Mouse (Mus musculus) limb, embryonic 13.5 days (tissue): ENCODE results near the gene Pitx3. TPM values are rescaled to one million over a fixed set of nuclear protein-coding genes. Genes with fewer than 3 reads are reported as not detected.
"Not testable (repeated sequence)": the region's sequence is repeated elsewhere in the genome, so short reads cannot be mapped to it uniquely, and the experiment has no call there.

Source experiments
- ATAC-seq: fragments of 200-750 bp; cut with Nextera tagmentation; 2 replicates; pipeline ENCODE4 v1.8.0; 2017; ENCODE audit warnings: low read depth, moderate number of reproducible peaks, moderate TSS enrichment; ENCODE audit not compliant: low FRiP score
- H3K27ac ChIP-seq: fragments of 300-500 bp; sonication (generic); 2 replicates; pipeline ENCODE4 v1.5.1; 2015; ENCODE audit warnings: inconsistent platforms, mild to moderate bottlenecking, moderate library complexity
- H3K27me3 ChIP-seq: fragments of 300-500 bp; sonication (generic); 2 replicates; pipeline ENCODE4 v1.6.1; 2015; ENCODE audit warnings: mild to moderate bottlenecking, inconsistent platforms
- H3K36me3 ChIP-seq: fragments of 300-500 bp; sonication (generic); 2 replicates; pipeline ENCODE4 v1.6.1; 2015; ENCODE audit warnings: inconsistent platforms, mild to moderate bottlenecking, moderate library complexity
- H3K4me1 ChIP-seq: fragments of 300-500 bp; sonication (generic); 2 replicates; pipeline ENCODE4 v1.6.1; 2015; ENCODE audit warnings: inconsistent platforms
- H3K4me2 ChIP-seq: fragments of 300-500 bp; sonication (generic); replicated peaks from 2 replicates; pipeline ENCODE4 v1.6.1; 2015; ENCODE audit warnings: inconsistent platforms, mild to moderate bottlenecking, moderate library complexity
- H3K4me3 ChIP-seq: fragments of 300-500 bp; sonication (generic); 2 replicates; pipeline ENCODE4 v1.5.1; 2015; ENCODE audit warnings: moderate library complexity, mild to moderate bottlenecking, inconsistent platforms
- H3K9ac ChIP-seq: fragments of 300-500 bp; sonication (generic); 2 replicates; pipeline ENCODE4 v1.6.1; 2015; ENCODE audit warnings: mild to moderate bottlenecking, inconsistent platforms
- H3K9me3 ChIP-seq: fragments of 300-500 bp; sonication (generic); 2 replicates; pipeline ENCODE4 v1.6.1; 2016; ENCODE audit warnings: inconsistent platforms
- WGBS: fragments of 180-500 bp; shearing (Covaris S2); methylation state at CpG from one replicate; pipeline ENCODE4 v1.1.7; 2015; 5-methylcytosine and 5-hydroxymethylcytosine counted together
- polyA plus RNA-seq: library from polyadenylated mRNA; unstranded; fragments of >200 nt; fragmentation: Nextera tagmentation; extraction: Ambion mirVana; gene quantifications from 2 replicates; pipeline ENCODE4 v1.2.1, GENCODE M21; 2015

Pitx3 gene
- polyA plus RNA-seq, 1 experiment from 2014 or later: 9.1 TPM

GRCm38 (mm10) chr19:46131283-46131682 is 16.8 kb downstream of the Pitx3 start:
- H3K36me3 ChIP-seq: no peaks in the 10 kb centered on the region
- H3K9ac ChIP-seq: no peak overlapping the region
- ATAC-seq: no peak
- H3K27ac ChIP-seq: no peak overlapping the region
- peaks cover 17% of the 10 kb centered on the region for H3K4me1 ChIP-seq
- peak overlapping the region; percentile 53 for H3K4me2 ChIP-seq
- 12% methylated on average over 6 of the region's 8 CpGs for WGBS
- H3K4me3 ChIP-seq: peak overlapping the region; percentile 27
- H3K27me3 ChIP-seq: peaks cover 81% of the 10 kb centered on the region
- H3K9me3 ChIP-seq: no peaks in the 10 kb centered on the region

DNA sequence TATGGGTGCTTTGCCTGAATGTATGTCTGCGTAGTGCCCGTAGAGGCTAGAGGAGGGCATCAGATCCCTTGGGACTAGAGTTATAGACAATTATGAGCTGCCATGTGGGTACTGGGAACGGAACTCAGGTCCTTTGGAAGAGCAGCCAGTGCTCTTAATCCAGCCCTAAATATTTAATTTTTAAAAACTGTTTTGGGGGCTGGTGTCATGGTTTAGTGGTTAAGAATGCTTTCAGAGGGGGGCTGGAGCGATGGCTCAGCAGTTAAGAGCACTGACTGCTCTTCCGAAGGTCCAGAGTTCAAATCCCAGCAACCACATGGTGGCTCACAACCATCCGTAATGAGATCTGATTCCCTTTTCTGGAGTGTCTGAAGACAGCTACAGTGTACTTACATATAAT is 18.4 kb downstream of the Pitx3 start:
- H3K27me3 ChIP-seq: peaks cover 69% of the 10 kb centered on the region
- not testable (repeated sequence) for H3K9ac ChIP-seq, H3K4me3 ChIP-seq, H3K36me3 ChIP-seq, ATAC-seq, H3K4me2 ChIP-seq, H3K9me3 ChIP-seq, H3K27ac ChIP-seq, H3K4me1 ChIP-seq
- WGBS: 69% methylated on average over 6 of the region's 6 CpGs

DNA sequence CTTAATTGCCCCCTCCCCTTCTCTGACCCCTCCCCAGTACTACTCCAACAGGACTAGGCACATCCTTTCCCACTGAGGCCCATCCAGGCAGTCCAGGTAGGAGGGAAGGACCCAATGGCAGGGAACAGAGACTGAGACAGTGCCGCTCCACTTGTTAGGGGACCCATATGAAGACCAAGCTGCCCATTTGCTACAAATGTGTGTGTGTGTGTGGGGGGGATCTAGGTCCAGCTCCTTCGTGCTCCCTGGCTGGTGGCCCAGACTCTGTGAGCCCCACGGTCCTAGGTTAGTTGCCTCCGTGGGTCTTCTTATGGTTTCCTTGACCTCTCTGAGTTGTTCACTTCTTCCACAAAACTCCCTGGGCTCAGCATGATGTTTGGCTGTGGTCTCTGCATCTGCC is 21.8 kb downstream of the Pitx3 start:
- Histone ChIP-seq H3K4me2 (no peak overlapping the region), H3K27ac (no peak overlapping the region), H3K4me1 (no peaks in the 10 kb centered on the region), H3K27me3 (peaks cover 35% of the 10 kb centered on the region), H3K36me3 (no peaks in the 10 kb centered on the region), H3K9ac (no peak overlapping the region), H3K9me3 (no peaks in the 10 kb centered on the region), H3K4me3 (no peak overlapping the region)
- WGBS: 88% methylated on average over 4 of the region's 4 CpGs
- no peak for ATAC-seq

DNA sequence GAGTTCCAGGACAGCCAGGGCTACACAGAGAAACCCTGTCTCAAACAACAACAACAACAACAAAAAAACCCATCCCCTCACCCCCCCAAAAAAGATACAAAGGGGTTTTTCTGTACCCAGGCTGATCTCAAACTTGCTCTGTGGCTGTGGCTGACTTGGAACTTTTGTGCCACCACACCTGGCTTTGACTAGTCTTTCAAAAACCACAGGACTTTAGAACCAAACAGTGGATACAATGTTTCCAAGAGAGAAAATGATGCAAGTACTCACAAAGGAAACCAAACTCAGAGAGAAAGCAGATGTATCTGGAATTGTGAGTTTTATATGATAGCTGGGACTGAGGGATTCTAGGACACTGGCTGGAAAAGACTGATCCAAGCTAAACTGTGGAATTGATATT is 23.5 kb downstream of the Pitx3 start:
- H3K4me2 ChIP-seq: no peak overlapping the region
- H3K4me1 ChIP-seq: no peaks in the 10 kb centered on the region
- no peak overlapping the region for H3K27ac ChIP-seq
- no peak overlapping the region for H3K9ac ChIP-seq
- no peaks in the 10 kb centered on the region for H3K9me3 ChIP-seq
- H3K36me3 ChIP-seq: no peaks in the 10 kb centered on the region
- H3K4me3 ChIP-seq: no peak overlapping the region
- ATAC-seq: no peak
- H3K27me3 ChIP-seq: peaks cover 21% of the 10 kb centered on the region

DNA sequence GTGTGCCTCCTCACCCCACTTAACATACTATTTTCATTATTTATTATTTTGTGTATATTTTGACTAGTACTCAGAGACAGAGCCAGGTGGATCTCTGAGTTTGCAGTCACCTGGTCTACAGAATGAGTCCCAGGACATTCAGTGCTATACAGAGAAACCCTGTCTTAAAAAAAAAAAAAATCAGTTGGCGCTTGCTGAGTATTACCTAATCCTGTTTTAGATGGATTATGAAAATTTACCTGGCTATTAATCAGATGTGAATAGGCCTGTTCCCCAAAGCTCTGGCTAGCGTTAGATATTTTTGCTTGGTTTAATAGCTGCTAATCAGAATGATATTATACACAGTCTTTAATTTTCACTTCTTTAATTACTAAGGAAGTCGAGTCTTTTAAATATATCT is 24.2 kb downstream of the Pitx3 start:
- Histone ChIP-seq H3K4me3 (no peak overlapping the region), H3K27ac (no peak overlapping the region), H3K9ac (no peak overlapping the region), H3K36me3 (no peaks in the 10 kb centered on the region), H3K4me1 (no peaks in the 10 kb centered on the region), H3K4me2 (no peak overlapping the region), H3K27me3 (peaks cover 18% of the 10 kb centered on the region), H3K9me3 (no peaks in the 10 kb centered on the region)
- WGBS: 79% methylated on average over 3 of the region's 3 CpGs
- ATAC-seq: no peak

DNA sequence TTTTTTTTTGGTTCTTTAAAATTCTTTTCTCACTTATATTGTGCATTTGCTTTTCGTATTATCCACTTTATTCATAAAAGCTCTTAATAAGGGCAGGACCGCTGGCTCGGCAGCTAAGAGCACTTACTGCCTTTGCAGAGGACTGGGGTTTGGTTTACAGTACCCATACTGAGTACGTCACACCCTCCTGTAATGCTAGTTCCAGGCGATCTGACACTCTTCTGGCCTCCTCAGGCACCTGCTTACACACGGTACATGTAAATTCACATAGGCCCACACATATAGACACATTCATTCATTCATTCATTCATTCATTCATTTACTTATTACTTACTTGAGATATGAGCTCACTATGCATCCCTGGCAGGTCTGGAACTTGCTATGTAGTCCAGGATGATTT is 27.3 kb downstream of the Pitx3 start:
- Histone ChIP-seq H3K27ac (no peak overlapping the region), H3K9ac (no peak overlapping the region), H3K9me3 (no peaks in the 10 kb centered on the region), H3K4me1 (no peaks in the 10 kb centered on the region), H3K4me2 (no peak overlapping the region), H3K27me3 (no peaks in the 10 kb centered on the region), H3K4me3 (no peak overlapping the region), H3K36me3 (no peaks in the 10 kb centered on the region)
- no peak for ATAC-seq
- WGBS: 71% methylated on average over 6 of the region's 6 CpGs

GRCm38 (mm10) chr19:46119458-46119857 is 28.7 kb downstream of the Pitx3 start:
- no peak overlapping the region for H3K9ac ChIP-seq
- H3K27me3 ChIP-seq: no peaks in the 10 kb centered on the region
- no peak overlapping the region for H3K4me2 ChIP-seq
- no peak for ATAC-seq
- H3K36me3 ChIP-seq: no peaks in the 10 kb centered on the region
- 81% methylated on average over 3 of the region's 3 CpGs for whole genome bisulfite sequencing
- H3K4me3 ChIP-seq: no peak overlapping the region
- no peaks in the 10 kb centered on the region for H3K9me3 ChIP-seq
- H3K27ac ChIP-seq: no peak overlapping the region
- H3K4me1 ChIP-seq: no peaks in the 10 kb centered on the region

- no peaks in the 10 kb centered on the region for H3K4me1 ChIP-seq
- H3K36me3 ChIP-seq: no peaks in the 10 kb centered on the region
- no peaks in the 10 kb centered on the region for H3K9me3 ChIP-seq
- no peak overlapping the region for H3K27ac ChIP-seq
- no peak for ATAC-seq
- no peak overlapping the region for H3K4me3 ChIP-seq
- H3K9ac ChIP-seq: no peak overlapping the region
- H3K27me3 ChIP-seq: no peaks in the 10 kb centered on the region
- WGBS: 59% methylated on average over 4 of the region's 4 CpGs
- no peak overlapping the region for H3K4me2 ChIP-seq
Observed at GRCm38 (mm10) chr19:46114617-46115016, 33.5 kb downstream of the Pitx3 start.

GRCm38 (mm10) chr19:46110781-46111180 is 37.3 kb downstream of the Pitx3 start:
- H3K4me3 ChIP-seq: no peak overlapping the region
- no peaks in the 10 kb centered on the region for H3K27me3 ChIP-seq
- H3K36me3 ChIP-seq: no peaks in the 10 kb centered on the region
- H3K27ac ChIP-seq: no peak overlapping the region
- ATAC-seq: no peak
- H3K4me1 ChIP-seq: no peaks in the 10 kb centered on the region
- 85% methylated on average over 5 of the region's 5 CpGs for WGBS
- no peak overlapping the region for H3K9ac ChIP-seq
- no peak overlapping the region for H3K4me2 ChIP-seq
- H3K9me3 ChIP-seq: no peaks in the 10 kb centered on the region

DNA sequence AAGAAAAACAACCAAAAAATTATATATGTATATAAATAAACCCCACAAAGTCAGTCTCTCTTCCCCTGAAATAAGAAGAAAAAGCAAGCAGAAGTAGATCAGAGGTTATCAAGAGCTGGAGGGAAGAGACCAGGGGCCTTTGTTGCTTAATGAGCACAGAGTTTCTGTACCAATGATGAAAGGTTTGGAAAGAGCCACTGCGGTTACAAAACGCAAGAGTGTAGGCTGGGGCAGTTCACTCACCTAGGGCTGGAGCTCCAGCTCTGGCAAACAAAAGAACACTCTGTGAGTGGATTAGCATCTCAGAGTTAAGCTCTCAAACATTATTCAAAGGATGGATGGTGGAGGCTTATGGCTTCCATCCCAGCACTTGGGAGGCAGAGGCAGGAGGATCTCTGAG is 37.9 kb downstream of the Pitx3 start:
- 81% methylated on average over 2 of the region's 2 CpGs for WGBS
- H3K27ac ChIP-seq: no peak overlapping the region
- H3K9me3 ChIP-seq: no peaks in the 10 kb centered on the region
- no peak for ATAC-seq
- H3K9ac ChIP-seq: no peak overlapping the region
- no peaks in the 10 kb centered on the region for H3K4me1 ChIP-seq
- no peak overlapping the region for H3K4me2 ChIP-seq
- no peak overlapping the region for H3K4me3 ChIP-seq
- no peaks in the 10 kb centered on the region for H3K27me3 ChIP-seq
- H3K36me3 ChIP-seq: no peaks in the 10 kb centered on the region

DNA sequence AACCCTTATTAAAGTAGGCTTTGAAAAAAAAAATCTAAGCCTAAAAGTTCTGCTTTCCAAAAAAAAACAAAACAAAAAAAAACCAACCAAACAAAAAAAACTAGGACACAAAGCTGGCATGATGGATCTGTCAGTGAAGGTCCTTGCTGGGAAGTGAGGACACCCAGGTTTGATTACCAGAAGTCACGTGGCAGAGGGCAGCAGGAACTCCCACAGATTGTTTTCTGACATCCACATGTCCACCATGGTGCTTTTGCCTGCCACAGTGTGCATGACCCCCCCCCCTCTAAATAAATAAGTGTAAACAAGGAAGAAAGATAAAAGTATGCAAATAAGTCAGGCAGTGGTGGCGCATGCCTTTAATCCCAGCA is 44.0 kb downstream of the Pitx3 start:
- Histone ChIP-seq H3K27ac (no peak overlapping the region), H3K27me3 (no peaks in the 10 kb centered on the region), H3K9ac (no peak overlapping the region), H3K4me1 (no peaks in the 10 kb centered on the region), H3K9me3 (no peaks in the 10 kb centered on the region), H3K4me2 (no peak overlapping the region), H3K4me3 (no peak overlapping the region), H3K36me3 (no peaks in the 10 kb centered on the region)
- 79% methylated on average over 2 of the region's 2 CpGs for WGBS
- no peak for ATAC-seq

- 88% methylated on average over 6 of the region's 6 CpGs for WGBS
- Histone ChIP-seq H3K4me3 (no peak overlapping the region), H3K27me3 (no peaks in the 10 kb centered on the region), H3K9ac (no peak overlapping the region), H3K4me1 (no peaks in the 10 kb centered on the region), H3K9me3 (no peaks in the 10 kb centered on the region), H3K27ac (no peak overlapping the region), H3K36me3 (no peaks in the 10 kb centered on the region), H3K4me2 (no peak overlapping the region)
- ATAC-seq: no peak
Observed at GRCm38 (mm10) chr19:46103437-46104186, 44.5 kb downstream of the Pitx3 start.

GRCm38 (mm10) chr19:46099561-46099960 is 48.6 kb downstream of the Pitx3 start:
- 90% methylated on average over 3 of the region's 3 CpGs for WGBS
- no peak for ATAC-seq
- no peaks in the 10 kb centered on the region for H3K27me3 ChIP-seq
- H3K9ac ChIP-seq: no peak overlapping the region
- no peaks in the 10 kb centered on the region for H3K9me3 ChIP-seq
- no peak overlapping the region for H3K4me2 ChIP-seq
- H3K27ac ChIP-seq: no peak overlapping the region
- no peaks in the 10 kb centered on the region for H3K36me3 ChIP-seq
- H3K4me1 ChIP-seq: no peaks in the 10 kb centered on the region
- H3K4me3 ChIP-seq: no peak overlapping the region
